Mouse (Mus musculus): ENCODE results near the gene Mgat4c.

Mgat4c gene

GRCm38 (mm10) chr10:101798831-101799474 lies 117.7 kb downstream of the Mgat4c start:
- no peaks in the 10 kb centered on the region for H3K9me3 ChIP-seq (ENCODE audit: low read length)
- H3K4me3 ChIP-seq (replicated peaks; ENCODE audit: low read length): no peak overlapping the region
- no peaks in the 10 kb centered on the region for H3K4me1 ChIP-seq (replicated peaks; ENCODE audit: low read depth, low read length)
- H3K27me3 ChIP-seq (ENCODE audit: insufficient read depth, low read length): no peaks in the 10 kb centered on the region
- no peaks in the 10 kb centered on the region for H3K36me3 ChIP-seq (ENCODE audit: insufficient read depth, low read length)
- TF ChIP-seq POU5F1 (IDR thresholded peaks at IDR 0.05; ENCODE audit: borderline replicate concordance, low read length) (no peak), NANOG (IDR thresholded peaks at IDR 0.05; ENCODE audit: borderline replicate concordance, low read length) (no peak), CTCF (conservative IDR thresholded peaks at IDR 0.05; ENCODE audit: low read length) (no peak)

- H3K9me3 ChIP-seq (ENCODE audit: low read length): no peaks in the 10 kb centered on the region
- H3K27me3 ChIP-seq (ENCODE audit: insufficient read depth, low read length): no peaks in the 10 kb centered on the region
- no peak overlapping the region for H3K4me3 ChIP-seq (replicated peaks; ENCODE audit: low read length)
- TF ChIP-seq NANOG (IDR thresholded peaks at IDR 0.05; ENCODE audit: borderline replicate concordance, low read length) (no peak), POU5F1 (IDR thresholded peaks at IDR 0.05; ENCODE audit: borderline replicate concordance, low read length) (no peak), CTCF (conservative IDR thresholded peaks at IDR 0.05; ENCODE audit: low read length) (no peak)
- H3K36me3 ChIP-seq (ENCODE audit: insufficient read depth, low read length): no peaks in the 10 kb centered on the region
- no peaks in the 10 kb centered on the region for H3K4me1 ChIP-seq (replicated peaks; ENCODE audit: low read depth, low read length)
These were observed 127.5 kb downstream of the Mgat4c start for GRCm38 (mm10) chr10:101808768-101809167.

- Histone ChIP-seq H3K27me3 (ENCODE audit: insufficient read depth, low read length) (no peaks in the 10 kb centered on the region), H3K4me3 (replicated peaks; ENCODE audit: low read length) (no peak overlapping the region), H3K9me3 (ENCODE audit: low read length) (no peaks in the 10 kb centered on the region), H3K36me3 (ENCODE audit: insufficient read depth, low read length) (no peaks in the 10 kb centered on the region), H3K4me1 (replicated peaks; ENCODE audit: low read depth, low read length) (no peaks in the 10 kb centered on the region)
- TF ChIP-seq CTCF (conservative IDR thresholded peaks at IDR 0.05; ENCODE audit: low read length): no peak
- no peak for TF ChIP-seq NANOG (IDR thresholded peaks at IDR 0.05; ENCODE audit: borderline replicate concordance, low read length)
- no peak for TF ChIP-seq POU5F1 (IDR thresholded peaks at IDR 0.05; ENCODE audit: borderline replicate concordance, low read length)
These were observed 135.6 kb downstream of the Mgat4c start for GRCm38 (mm10) chr10:101816902-101817301.

- Histone ChIP-seq H3K4me3 (replicated peaks; ENCODE audit: low read length) (no peak overlapping the region), H3K9me3 (ENCODE audit: low read length) (no peaks in the 10 kb centered on the region), H3K27me3 (ENCODE audit: insufficient read depth, low read length) (no peaks in the 10 kb centered on the region), H3K36me3 (ENCODE audit: insufficient read depth, low read length) (no peaks in the 10 kb centered on the region), H3K4me1 (replicated peaks; ENCODE audit: low read depth, low read length) (no peaks in the 10 kb centered on the region)
- TF ChIP-seq NANOG (IDR thresholded peaks at IDR 0.05; ENCODE audit: borderline replicate concordance, low read length) (no peak), POU5F1 (IDR thresholded peaks at IDR 0.05; ENCODE audit: borderline replicate concordance, low read length) (no peak), CTCF (conservative IDR thresholded peaks at IDR 0.05; ENCODE audit: low read length) (no peak)
These were observed 146.7 kb downstream of the Mgat4c start for GRCm38 (mm10) chr10:101827944-101828343.

GRCm38 (mm10) chr10:101856115-101856514 lies 174.8 kb downstream of the Mgat4c start:
- no peaks in the 10 kb centered on the region for H3K4me1 ChIP-seq (replicated peaks; ENCODE audit: low read depth, low read length)
- TF ChIP-seq POU5F1 (IDR thresholded peaks at IDR 0.05; ENCODE audit: borderline replicate concordance, low read length): no peak
- no peak for TF ChIP-seq NANOG (IDR thresholded peaks at IDR 0.05; ENCODE audit: borderline replicate concordance, low read length)
- no peak for TF ChIP-seq CTCF (conservative IDR thresholded peaks at IDR 0.05; ENCODE audit: low read length)

GRCm38 (mm10) chr10:101889866-101890265 lies 208.6 kb downstream of the Mgat4c start:
- H3K36me3 ChIP-seq (ENCODE audit: insufficient read depth, low read length): no peaks in the 10 kb centered on the region
- no peak overlapping the region for H3K4me3 ChIP-seq (replicated peaks; ENCODE audit: low read length)
- H3K27me3 ChIP-seq (ENCODE audit: insufficient read depth, low read length): no peaks in the 10 kb centered on the region
- no peak for TF ChIP-seq NANOG (IDR thresholded peaks at IDR 0.05; ENCODE audit: borderline replicate concordance, low read length)
- H3K9me3 ChIP-seq (ENCODE audit: low read length): peaks cover 7% of the 10 kb centered on the region; the same call in 1 of the 2 replicates
- no peaks in the 10 kb centered on the region for H3K4me1 ChIP-seq (replicated peaks; ENCODE audit: low read depth, low read length)

More at GRCm38 (mm10) chr10:101856115-101856514, 174.8 kb downstream of the Mgat4c start:
- no peak overlapping the region for H3K4me3 ChIP-seq (replicated peaks; ENCODE audit: low read length)
- no peaks in the 10 kb centered on the region for H3K27me3 ChIP-seq (ENCODE audit: insufficient read depth, low read length)
- H3K36me3 ChIP-seq (ENCODE audit: insufficient read depth, low read length): no peaks in the 10 kb centered on the region
- no peaks in the 10 kb centered on the region for H3K9me3 ChIP-seq (ENCODE audit: low read length)

GRCm38 (mm10) chr10:101917328-101917814 lies 236.1 kb downstream of the Mgat4c start:
- H3K9me3 ChIP-seq (ENCODE audit: low read length): no peaks in the 10 kb centered on the region
- H3K36me3 ChIP-seq (ENCODE audit: insufficient read depth, low read length): no peaks in the 10 kb centered on the region
- TF ChIP-seq CTCF (conservative IDR thresholded peaks at IDR 0.05; ENCODE audit: low read length) (no peak), POU5F1 (IDR thresholded peaks at IDR 0.05; ENCODE audit: borderline replicate concordance, low read length) (no peak), NANOG (IDR thresholded peaks at IDR 0.05; ENCODE audit: borderline replicate concordance, low read length) (no peak)

GRCm38 (mm10) chr10:101997612-101998011 lies 316.3 kb downstream of the Mgat4c start:
- no peaks in the 10 kb centered on the region for H3K27me3 ChIP-seq (ENCODE audit: insufficient read depth, low read length)

More at GRCm38 (mm10) chr10:101917328-101917814, 236.1 kb downstream of the Mgat4c start:
- Histone ChIP-seq H3K27me3 (ENCODE audit: insufficient read depth, low read length) (no peaks in the 10 kb centered on the region), H3K4me3 (replicated peaks; ENCODE audit: low read length) (no peak overlapping the region), H3K4me1 (replicated peaks; ENCODE audit: low read depth, low read length) (no peaks in the 10 kb centered on the region)

GRCm38 (mm10) chr10:102042513-102042912 lies 361.2 kb downstream of the Mgat4c start:
- H3K36me3 ChIP-seq (ENCODE audit: insufficient read depth, low read length): no peaks in the 10 kb centered on the region
- H3K4me3 ChIP-seq (replicated peaks; ENCODE audit: low read length): no peak overlapping the region
- H3K9me3 ChIP-seq (ENCODE audit: low read length): no peaks in the 10 kb centered on the region
- H3K27me3 ChIP-seq (ENCODE audit: insufficient read depth, low read length): no peaks in the 10 kb centered on the region
- H3K4me1 ChIP-seq (replicated peaks; ENCODE audit: low read depth, low read length): no peaks in the 10 kb centered on the region
- TF ChIP-seq CTCF (conservative IDR thresholded peaks at IDR 0.05; ENCODE audit: low read length) (no peak), POU5F1 (IDR thresholded peaks at IDR 0.05; ENCODE audit: borderline replicate concordance, low read length) (no peak), NANOG (IDR thresholded peaks at IDR 0.05; ENCODE audit: borderline replicate concordance, low read length) (no peak)

More at GRCm38 (mm10) chr10:101997612-101998011, 316.3 kb downstream of the Mgat4c start:
- no peak for TF ChIP-seq CTCF (conservative IDR thresholded peaks at IDR 0.05; ENCODE audit: low read length)
- no peak for TF ChIP-seq POU5F1 (IDR thresholded peaks at IDR 0.05; ENCODE audit: borderline replicate concordance, low read length)
- TF ChIP-seq NANOG (IDR thresholded peaks at IDR 0.05; ENCODE audit: borderline replicate concordance, low read length): no peak
- H3K36me3 ChIP-seq (ENCODE audit: insufficient read depth, low read length): no peaks in the 10 kb centered on the region
- H3K4me1 ChIP-seq (replicated peaks; ENCODE audit: low read depth, low read length): no peaks in the 10 kb centered on the region
- no peaks in the 10 kb centered on the region for H3K9me3 ChIP-seq (ENCODE audit: low read length)
- no peak overlapping the region for H3K4me3 ChIP-seq (replicated peaks; ENCODE audit: low read length)
